In the genomic region with DNA sequence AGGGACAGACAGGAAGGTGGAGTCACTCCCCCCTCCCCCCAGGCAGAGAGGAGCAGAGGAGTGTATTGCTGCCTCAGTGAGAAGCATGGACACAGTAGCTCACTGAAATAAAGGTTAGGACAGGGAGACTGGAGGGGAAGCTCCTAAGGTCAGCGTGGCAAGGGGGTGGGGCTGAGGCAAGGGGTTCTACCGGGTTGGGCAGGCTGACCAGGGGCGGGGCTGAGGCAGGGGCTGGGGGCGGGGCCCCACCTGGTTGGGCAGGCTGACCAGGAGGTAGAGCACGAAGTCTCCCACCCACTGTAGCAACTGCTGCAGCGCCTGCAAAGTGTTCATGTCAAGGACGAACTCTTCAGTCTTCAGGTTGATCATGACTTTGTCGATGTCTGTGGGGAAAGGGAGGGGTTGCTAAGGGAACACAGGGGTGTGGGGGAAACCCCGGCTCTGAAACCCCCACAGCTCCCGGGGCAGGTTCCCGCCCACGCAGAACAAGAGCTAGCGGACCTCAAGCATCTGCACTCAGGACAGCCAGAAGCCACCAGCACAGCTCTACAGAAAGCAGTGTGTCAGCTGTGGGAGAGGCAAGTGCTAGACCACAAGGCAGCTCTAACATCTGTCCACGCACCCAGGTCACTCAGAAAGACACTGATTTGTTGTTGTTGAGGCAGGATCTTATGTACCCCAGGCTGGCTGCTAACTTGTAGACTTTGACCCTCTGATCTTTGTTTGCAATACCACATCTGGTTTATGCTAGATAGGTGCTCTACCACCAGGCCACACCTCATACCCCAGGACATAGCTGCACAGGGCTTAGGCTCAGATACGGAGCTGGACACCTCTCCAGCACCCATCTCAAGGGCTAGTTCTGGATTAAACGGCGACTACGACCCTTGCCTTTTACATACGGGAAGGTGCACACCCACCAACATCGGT, we compare ENCODE assay signal across 13 mouse cellular contexts. TPM values are rescaled to one million over a fixed set of nuclear protein-coding genes. Genes with fewer than 3 reads are reported as not detected.
A peak's percentile ranks its signal among the peaks of the same experiment; 100 is the strongest.
DNase-seq lines count a peak whose midpoint lies in the region; ATAC-seq lines count a peak whose summit lies in the region.
"Had no signal": no experiment of that assay in that cellular context is flagged by ENCODE, and none has a peak within 500 bp of the region (broad histone marks: within the 10 kb centered on the region; RNA-seq: fewer than 3 reads in every experiment).

No protein-coding gene starts in this region.

- no peaks in the 10 kb centered on the region for H3K9me3 ChIP-seq in kidney, embryonic 15.5 days (replicated peaks)
- no peaks in the 10 kb centered on the region for H3K9me3 ChIP-seq in embryonic facial prominence, embryonic 10.5 days

- no peak overlapping the region for H3K4me3 ChIP-seq in kidney, embryonic 15.5 days (replicated peaks)
- peak overlapping the region; percentile 32; the same call in 1 of the 2 replicates for H3K4me3 ChIP-seq in embryonic facial prominence, embryonic 10.5 days

- no peak for DNase-seq in kidney, adult 8-10 months
- DNase-seq in embryonic facial prominence, embryonic 10.5 days (ENCODE audit: low spot score): peak; percentile 56
- peak; percentile 53 to 83 for DNase-seq in kidney, postnatal 25 days
- DNase-seq in splenic B cell, adult 2 months (ENCODE audit: low read depth, low spot score): peak; percentile 63
- DNase-seq in left cerebral cortex, adult 11 months (ENCODE audit: low spot score): no peak
- DNase-seq in lung, postnatal 36 days: no peak
- DNase-seq in left cerebral cortex, adult 8-10 months (ENCODE audit: low spot score in 2 of 2): no peak
- DNase-seq: gastrocnemius, postnatal 10 days had no signal

- no peak overlapping the region; the same call in 1 of the 2 replicates for H3K9ac ChIP-seq in kidney, embryonic 15.5 days

- peaks cover 17% of the 10 kb centered on the region; the same call in 1 of the 2 replicates for H3K4me1 ChIP-seq in kidney, embryonic 15.5 days
- peaks cover 34% of the 10 kb centered on the region for H3K4me1 ChIP-seq in embryonic facial prominence, embryonic 10.5 days

- H3K27ac ChIP-seq in kidney, embryonic 15.5 days: no peak overlapping the region
- no peak overlapping the region for H3K27ac ChIP-seq in embryonic facial prominence, embryonic 10.5 days (replicated peaks)

- ATAC-seq in kidney, embryonic 15.5 days (replicated peaks; ENCODE audit: low FRiP score): peak; percentile 41; the same call in 1 of the 2 replicates

- no peak overlapping the region for H3K4me2 ChIP-seq in kidney, embryonic 15.5 days

- peaks cover 78% of the 10 kb centered on the region for H3K36me3 ChIP-seq in kidney, embryonic 15.5 days
- H3K36me3 ChIP-seq in embryonic facial prominence, embryonic 10.5 days (replicated peaks): peaks cover 86% of the 10 kb centered on the region
- no peaks in the 10 kb centered on the region; the same call in 1 of the 2 replicates for H3K36me3 ChIP-seq in splenic B cell, adult 2 months (ENCODE audit: control insufficient read depth, insufficient read depth, low read length, poor library complexity, severe bottlenecking)

- 47% methylated on average over 20 of the region's 20 CpGs for WGBS in kidney, embryonic 15.5 days
- 51% methylated on average over 20 of the region's 20 CpGs for WGBS in embryonic facial prominence, embryonic 10.5 days

- no peaks in the 10 kb centered on the region for H3K27me3 ChIP-seq in kidney, embryonic 15.5 days
- peaks cover 52% of the 10 kb centered on the region for H3K27me3 ChIP-seq in embryonic facial prominence, embryonic 10.5 days (replicated peaks; ENCODE audit: low read depth, poor library complexity, severe bottlenecking)
- no peaks in the 10 kb centered on the region for H3K27me3 ChIP-seq in splenic B cell, adult 2 months (ENCODE audit: control insufficient read depth, insufficient read depth, low read length, poor library complexity, severe bottlenecking)

RNA-seq across cellular contexts. Expression of a gene that starts 6.9 kb away (rescaled TPM):
- not detected in 2 replicates for polyA plus RNA-seq in kidney, embryonic 15.5 days (2015; fragmentation: Nextera tagmentation; extraction: Ambion mirVana)
- polyA plus RNA-seq in embryonic facial prominence, embryonic 10.5 days (2016; fragmentation: Nextera tagmentation; extraction: Ambion mirVana): not detected in 2 replicates
- not detected for total RNA-seq in left cerebral cortex, adult 8-10 months (2022)
- total RNA-seq: left cerebral cortex, postnatal 25 days; midbrain, postnatal 0 days had no signal
- polyA plus RNA-seq: heart, embryonic 16.5 days; midbrain, postnatal 0 days had no signal

RNA-seq across cellular contexts. Expression of a gene that starts 11.1 kb away (rescaled TPM):
- polyA plus RNA-seq in kidney, embryonic 15.5 days (2015; fragmentation: Nextera tagmentation; extraction: Ambion mirVana): 59.6 and 70.7 TPM in 2 replicates
- polyA plus RNA-seq in embryonic facial prominence, embryonic 10.5 days (2016; fragmentation: Nextera tagmentation; extraction: Ambion mirVana): 63.6 and 68.1 TPM in 2 replicates
- total RNA-seq in left cerebral cortex, adult 8-10 months (2022): 10 to 100 TPM; 51.9 to 68.0 (median 61.4) TPM

RNA-seq across cellular contexts. Expression of a gene that starts 11.5 kb away (rescaled TPM):
- polyA plus RNA-seq in kidney, embryonic 15.5 days (2015; fragmentation: Nextera tagmentation; extraction: Ambion mirVana): 2.6 and 3.4 TPM in 2 replicates
- polyA plus RNA-seq in embryonic facial prominence, embryonic 10.5 days (2016; fragmentation: Nextera tagmentation; extraction: Ambion mirVana): 0.20 TPM in 1 of 2 replicates, not detected in the other
- not detected for total RNA-seq in left cerebral cortex, adult 8-10 months (2022)
- total RNA-seq: left cerebral cortex, postnatal 25 days; midbrain, postnatal 0 days had no signal
- polyA plus RNA-seq: midbrain, postnatal 0 days; small intestine, adult 2 months had no signal

RNA-seq across cellular contexts. Expression of a gene that starts 13.1 kb away (rescaled TPM):
- polyA plus RNA-seq in kidney, embryonic 15.5 days (2015; fragmentation: Nextera tagmentation; extraction: Ambion mirVana): 0.96 and 14.1 TPM in 2 replicates
- polyA plus RNA-seq in embryonic facial prominence, embryonic 10.5 days (2016; fragmentation: Nextera tagmentation; extraction: Ambion mirVana): 3.4 TPM in 1 of 2 replicates, not detected in the other
- total RNA-seq in left cerebral cortex, adult 8-10 months (2022): not detected
- total RNA-seq: gastrocnemius, postnatal 10 days; left cerebral cortex, postnatal 25 days; midbrain, postnatal 0 days had no signal
- polyA plus RNA-seq: small intestine, adult 2 months had no signal

RNA-seq across cellular contexts. Expression of a gene that starts 19.2 kb away (rescaled TPM):
- 0.71 and 1.2 TPM in 2 replicates for polyA plus RNA-seq in kidney, embryonic 15.5 days (2015; fragmentation: Nextera tagmentation; extraction: Ambion mirVana)
- polyA plus RNA-seq in embryonic facial prominence, embryonic 10.5 days (2016; fragmentation: Nextera tagmentation; extraction: Ambion mirVana): 0.33 and 0.37 TPM in 2 replicates
- 1 to 10 TPM; 5.8 to 8.3 (median 6.4) TPM for total RNA-seq in left cerebral cortex, adult 8-10 months (2022)

Comparison
In these comparisons a context has a peak if more than half of its experiments do, and no peak if none do; other contexts are left out.
1. DNase-seq: peak in embryonic facial prominence, embryonic 10.5 days (single experiment), kidney, postnatal 25 days (2 of 2) and splenic B cell, adult 2 months (single experiment); none in kidney, adult 8-10 months (0 of 2), left cerebral cortex, adult 11 months (single experiment), lung, postnatal 36 days (single experiment) and left cerebral cortex, adult 8-10 months (0 of 2).